Mouse (Mus musculus) subcutaneous adipose tissue, adult 2 months (tissue): ENCODE data around the gene Arih1. TPM values are rescaled to one million over a fixed set of nuclear protein-coding genes. Genes with fewer than 3 reads are reported as not detected.

Experiments used
- polyA plus RNA-seq: library from polyadenylated mRNA; depleted of rRNA; stranded (reverse); fragments of >200 nt; gene quantifications from 2 replicates; pipeline ENCODE4 v1.2.3, GENCODE M21; 2012; ENCODE audit warnings: low replicate concordance; rRNA removed

The Arih1 gene
- 26.5 and 26.8 TPM in 2 replicates for polyA plus RNA-seq

DNA sequence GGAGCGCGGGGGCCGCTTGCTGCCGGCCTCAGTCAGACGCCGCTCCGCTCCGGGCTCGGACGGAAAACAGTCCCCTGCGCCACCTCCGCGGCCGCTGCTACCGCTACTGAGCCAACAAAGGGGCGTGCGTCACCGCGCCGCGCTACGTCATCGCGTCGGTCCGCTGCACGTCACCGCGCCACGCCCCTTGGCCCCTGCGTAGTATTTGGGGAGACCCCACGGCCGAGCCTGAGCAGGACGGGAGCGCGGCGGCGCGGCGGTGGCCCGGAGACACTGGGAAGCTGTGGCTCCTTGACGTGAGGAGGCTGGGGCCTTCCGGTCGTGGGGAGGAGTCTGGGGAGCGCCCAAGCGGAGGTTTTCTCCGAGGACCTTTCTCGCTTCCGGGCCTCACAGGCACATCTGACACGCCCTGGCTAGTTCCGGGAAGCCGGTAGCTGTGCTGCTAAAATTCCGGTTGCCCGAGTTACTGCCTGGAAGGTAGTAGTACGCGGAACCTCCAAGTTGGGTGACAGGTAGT, at the start of gene Arih1:
TSS of gene Arih1 (minus strand) at position 70 of the 517 bp plus-strand sequence.

GRCm38 (mm10) chr9:59353253-59353639, 133.2 kb downstream of the Arih1 start, which contains the start of gene Bbs4:
Gene Bbs4 (minus strand): TSS chr9:59353508.

Other genes starting within 250 kb of the Arih1 start
- gene Adpgk, start 195.1 kb downstream of the Arih1 start, polyA plus RNA-seq, result 24.3 and 26.8 TPM in 2 replicates
- gene Bbs4, start 133.1 kb downstream of the Arih1 start, polyA plus RNA-seq, result 4.0 and 4.1 TPM in 2 replicates
- gene Hexa, start 52.9 kb upstream of the Arih1 start, polyA plus RNA-seq, result 128 and 151 TPM in 2 replicates
- 0.90 and 1.0 TPM in 2 replicates for gene Tmem202, start 53.2 kb upstream of the Arih1 start, polyA plus RNA-seq
- gene Celf6, start 91.3 kb upstream of the Arih1 start, polyA plus RNA-seq, result 0.24 TPM in 1 of 2 replicates, not detected in the other
- 42.0 and 45.4 TPM in 2 replicates for gene Parp6, start 130.7 kb upstream of the Arih1 start, polyA plus RNA-seq
- gene Pkm, start 169.8 kb upstream of the Arih1 start, polyA plus RNA-seq, result 808 and 1,016 TPM in 2 replicates
- 1.0 and 1.5 TPM in 2 replicates for gene Gramd2, start 193.5 kb upstream of the Arih1 start, polyA plus RNA-seq